Mouse (Mus musculus): ENCODE data around the gene Sertad1. TPM values are rescaled to one million over a fixed set of nuclear protein-coding genes. Genes with fewer than 3 reads are reported as not detected.
A peak's percentile ranks its signal among the peaks of the same experiment; 100 is the strongest.

The Sertad1 gene
- total and polyA plus RNA-seq, 2 experiments from 2014 or later, result 31.0 to 70.5 TPM

DNA sequence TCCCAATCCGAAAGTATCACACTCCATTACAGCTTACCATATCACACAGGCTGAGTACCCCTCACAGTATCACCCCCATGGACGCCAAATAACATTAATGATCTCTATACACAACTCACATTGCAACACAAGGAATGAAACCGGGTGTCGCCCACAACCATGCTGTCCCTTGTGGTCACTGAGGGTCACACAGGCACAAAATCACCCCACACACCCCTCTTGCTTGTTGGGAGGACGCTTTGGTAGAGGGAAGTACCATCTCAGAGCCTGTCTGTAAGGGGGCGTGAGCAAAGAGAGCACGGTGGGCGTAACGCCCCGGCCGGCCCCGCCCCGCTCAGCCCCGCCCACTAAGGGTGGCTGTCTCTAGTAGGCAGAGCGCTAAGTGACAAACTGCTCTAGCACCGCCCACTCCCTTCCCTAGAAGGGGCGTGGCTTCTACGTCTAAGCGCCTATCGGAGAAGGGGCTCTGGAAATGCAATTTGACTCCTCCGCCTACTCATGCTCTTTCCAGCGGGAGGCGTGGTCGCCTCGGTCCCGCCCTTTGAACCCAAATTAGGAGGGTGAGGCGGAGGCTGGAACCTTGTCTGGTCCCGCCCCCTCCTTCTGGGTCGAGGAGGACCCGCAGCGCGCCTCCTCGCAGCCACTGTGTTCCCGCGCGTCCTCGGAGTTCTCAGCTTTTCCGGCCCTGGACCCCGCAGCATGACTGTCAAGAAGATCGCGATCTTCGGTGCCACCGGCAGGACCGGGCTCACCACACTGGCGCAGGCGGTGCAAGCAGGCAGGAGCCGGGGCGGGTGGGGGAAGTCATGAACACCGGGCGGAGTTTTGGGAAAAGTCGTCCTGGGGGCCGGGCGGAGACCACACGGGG, 39.1 kb upstream of the Sertad1 start, which contains the start of the genes Sptbn4 and Blvrb:
Gene Sptbn4, minus strand, starts transcription at position 268 of the 868 bp plus-strand sequence.
Gene Blvrb, plus strand, starts transcription at position 560 of the 868 bp plus-strand sequence.
- Histone ChIP-seq H3K27ac (ENCODE audit: low read depth) (peak within 1 kb of the TSS; percentile 43), H3K4me2 (ENCODE audit: low read depth, low read length) (peak within 1 kb of the TSS; percentile 83), H3K4me3 (ENCODE audit: low read depth, low read length) (peak within 1 kb of the TSS; percentile 53), H3K36me3 (replicated peaks; ENCODE audit: control insufficient read depth, insufficient read depth, low read length) (no peaks in the 10 kb centered on the region), H3K27me3 (ENCODE audit: control insufficient read depth, insufficient read depth, low read length) (0 out of 2 replicates have a peak, but pooled peaks cover 15% of the 10 kb centered on the region), H3K4me1 (ENCODE audit: control insufficient read depth, insufficient read depth) (peaks cover 6% of the 10 kb centered on the region), H3K9ac (replicated peaks; ENCODE audit: low read depth, low read length) (peak within 1 kb of the TSS; percentile 40), H3K9me3 (replicated peaks; ENCODE audit: control insufficient read depth, low read length) (no peaks in the 10 kb centered on the region)
- TF ChIP-seq EP300 (IDR thresholded peaks at IDR 0.05; ENCODE audit: low read depth), result no peak
- TF ChIP-seq CTCF (IDR thresholded peaks at IDR 0.05; ENCODE audit: low read depth), result peak; percentile 38
- peak; percentile 100 for DNase-seq (ENCODE audit: low spot score)
- under 1% methylated on average over 54 of the region's 54 CpGs for WGBS
- peak; percentile 97 for ATAC-seq (ENCODE audit: insufficient read depth, low read depth)

- H3K36me3 ChIP-seq (replicated peaks; ENCODE audit: control insufficient read depth, insufficient read depth, low read length), result no peaks in the 10 kb centered on the region
- H3K9ac ChIP-seq (replicated peaks; ENCODE audit: low read depth, low read length), result peak overlapping the region; percentile 40
- no peak for DNase-seq (ENCODE audit: low spot score)
- H3K9me3 ChIP-seq (replicated peaks; ENCODE audit: control insufficient read depth, low read length), result no peaks in the 10 kb centered on the region
- no peak overlapping the region for H3K27ac ChIP-seq (ENCODE audit: low read depth)
- no peak for ATAC-seq (ENCODE audit: insufficient read depth, low read depth)
- H3K27me3 ChIP-seq (ENCODE audit: control insufficient read depth, insufficient read depth, low read length), result 0 out of 2 replicates have a peak, but pooled peaks cover 15% of the 10 kb centered on the region
- peak overlapping the region; percentile 53 for H3K4me3 ChIP-seq (ENCODE audit: low read depth, low read length)
- H3K4me1 ChIP-seq (ENCODE audit: control insufficient read depth, insufficient read depth), result peaks cover 6% of the 10 kb centered on the region
- TF ChIP-seq EP300 (IDR thresholded peaks at IDR 0.05; ENCODE audit: low read depth) (no peak), CTCF (IDR thresholded peaks at IDR 0.05; ENCODE audit: low read depth) (no peak)
- WGBS, result 48% methylated on average over 15 of the region's 15 CpGs
- peak overlapping the region; percentile 83 for H3K4me2 ChIP-seq (ENCODE audit: low read depth, low read length)
These were observed 38.1 kb upstream of the Sertad1 start for GRCm38 (mm10) chr7:27448421-27449206.

- peaks cover 6% of the 10 kb centered on the region for H3K4me1 ChIP-seq (ENCODE audit: control insufficient read depth, insufficient read depth)
- no peak overlapping the region for H3K4me2 ChIP-seq (ENCODE audit: low read depth, low read length)
- no peak overlapping the region for H3K9ac ChIP-seq (replicated peaks; ENCODE audit: low read depth, low read length)
- TF ChIP-seq CTCF (IDR thresholded peaks at IDR 0.05; ENCODE audit: low read depth) (peak; percentile 61), EP300 (IDR thresholded peaks at IDR 0.05; ENCODE audit: low read depth) (no peak)
- WGBS, result 65% methylated on average over 10 of the region's 10 CpGs
- H3K27me3 ChIP-seq (ENCODE audit: control insufficient read depth, insufficient read depth, low read length), result 0 out of 2 replicates have a peak, but pooled peaks cover 15% of the 10 kb centered on the region
- H3K36me3 ChIP-seq (replicated peaks; ENCODE audit: control insufficient read depth, insufficient read depth, low read length), result no peaks in the 10 kb centered on the region
- no peaks in the 10 kb centered on the region for H3K9me3 ChIP-seq (replicated peaks; ENCODE audit: control insufficient read depth, low read length)
- DNase-seq (ENCODE audit: low spot score) (peak; percentile 46), ATAC-seq (ENCODE audit: insufficient read depth, low read depth) (no peak)
- no peak overlapping the region for H3K27ac ChIP-seq (ENCODE audit: low read depth)
- no peak overlapping the region for H3K4me3 ChIP-seq (ENCODE audit: low read depth, low read length)
These were observed 37.4 kb upstream of the Sertad1 start for GRCm38 (mm10) chr7:27449256-27449862.

GRCm38 (mm10) chr7:27451359-27451758, 35.4 kb upstream of the Sertad1 start:
- DNase-seq (ENCODE audit: low spot score) (no peak), ATAC-seq (ENCODE audit: insufficient read depth, low read depth) (no peak)
- H3K36me3 ChIP-seq (replicated peaks; ENCODE audit: control insufficient read depth, insufficient read depth, low read length), result no peaks in the 10 kb centered on the region
- TF ChIP-seq CTCF (IDR thresholded peaks at IDR 0.05; ENCODE audit: low read depth) (no peak), EP300 (IDR thresholded peaks at IDR 0.05; ENCODE audit: low read depth) (no peak)
- H3K9ac ChIP-seq (replicated peaks; ENCODE audit: low read depth, low read length), result no peak overlapping the region
- no peak overlapping the region for H3K27ac ChIP-seq (ENCODE audit: low read depth)
- 0 out of 2 replicates have a peak, but pooled peaks cover 5% of the 10 kb centered on the region for H3K27me3 ChIP-seq (ENCODE audit: control insufficient read depth, insufficient read depth, low read length)
- 93% methylated on average over 2 of the region's 2 CpGs for WGBS
- no peak overlapping the region for H3K4me3 ChIP-seq (ENCODE audit: low read depth, low read length)
- no peak overlapping the region for H3K4me2 ChIP-seq (ENCODE audit: low read depth, low read length)
- peaks cover 1% of the 10 kb centered on the region for H3K4me1 ChIP-seq (ENCODE audit: control insufficient read depth, insufficient read depth)
- no peaks in the 10 kb centered on the region for H3K9me3 ChIP-seq (replicated peaks; ENCODE audit: control insufficient read depth, low read length)

DNA sequence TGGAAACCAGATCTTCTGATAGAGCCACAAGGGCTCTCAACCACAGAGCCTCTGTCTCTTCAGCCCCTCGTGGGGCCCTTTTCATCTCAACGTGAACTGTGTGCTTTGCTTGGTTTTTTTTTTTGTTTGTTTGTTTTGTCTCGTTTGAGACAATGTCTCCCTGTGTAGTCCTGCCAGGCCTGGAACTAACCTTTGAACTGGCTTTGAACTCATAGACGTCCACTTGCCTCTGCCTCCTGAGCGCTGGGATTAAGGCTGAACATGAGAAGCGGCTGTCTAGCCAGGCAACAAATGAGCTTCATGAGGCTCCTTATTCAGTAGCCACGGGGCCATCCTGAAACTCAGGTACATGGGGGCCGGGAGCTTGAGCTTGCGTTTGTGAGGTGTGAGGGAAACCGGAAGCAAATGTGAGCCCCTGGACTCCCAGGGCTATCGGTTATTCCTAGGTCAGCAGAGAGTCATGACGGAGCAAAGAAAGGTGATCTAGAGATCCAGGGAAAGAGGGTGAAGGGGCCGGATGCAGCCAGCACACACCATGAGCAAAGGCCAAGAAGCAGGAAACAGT, 34.4 kb upstream of the Sertad1 start:
- Histone ChIP-seq H3K4me3 (ENCODE audit: low read depth, low read length) (no peak overlapping the region), H3K4me1 (ENCODE audit: control insufficient read depth, insufficient read depth) (no peaks in the 10 kb centered on the region; the same call in 1 of the 2 replicates), H3K27me3 (ENCODE audit: control insufficient read depth, insufficient read depth, low read length) (no peaks in the 10 kb centered on the region), H3K9me3 (replicated peaks; ENCODE audit: control insufficient read depth, low read length) (no peaks in the 10 kb centered on the region), H3K27ac (ENCODE audit: low read depth) (no peak overlapping the region), H3K9ac (replicated peaks; ENCODE audit: low read depth, low read length) (no peak overlapping the region), H3K36me3 (replicated peaks; ENCODE audit: control insufficient read depth, insufficient read depth, low read length) (no peaks in the 10 kb centered on the region), H3K4me2 (ENCODE audit: low read depth, low read length) (no peak overlapping the region)
- WGBS, result 62% methylated on average over 13 of the region's 13 CpGs
- no peak for ATAC-seq (ENCODE audit: insufficient read depth, low read depth)
- DNase-seq (ENCODE audit: low spot score), result no peak
- TF ChIP-seq CTCF (IDR thresholded peaks at IDR 0.05; ENCODE audit: low read depth) (no peak), EP300 (IDR thresholded peaks at IDR 0.05; ENCODE audit: low read depth) (no peak)

Data from heart, postnatal 0 days (tissue).